Mouse (Mus musculus) liver, postnatal 0 days (tissue): Measurements from ENCODE around the gene Cdc14a.

Source experiments
- CTCF ChIP-seq: sonication (generic); IDR thresholded peaks from 2 replicates; pipeline ENCODE4 v1.5.1; 2016; ENCODE audit warnings: antibody characterized with exemption, low read depth
- EP300 ChIP-seq: IDR thresholded peaks from 2 replicates; pipeline ENCODE4 v1.6.1; 2016; ENCODE audit warnings: antibody characterized with exemption, low read depth, mild to moderate bottlenecking

DNA sequence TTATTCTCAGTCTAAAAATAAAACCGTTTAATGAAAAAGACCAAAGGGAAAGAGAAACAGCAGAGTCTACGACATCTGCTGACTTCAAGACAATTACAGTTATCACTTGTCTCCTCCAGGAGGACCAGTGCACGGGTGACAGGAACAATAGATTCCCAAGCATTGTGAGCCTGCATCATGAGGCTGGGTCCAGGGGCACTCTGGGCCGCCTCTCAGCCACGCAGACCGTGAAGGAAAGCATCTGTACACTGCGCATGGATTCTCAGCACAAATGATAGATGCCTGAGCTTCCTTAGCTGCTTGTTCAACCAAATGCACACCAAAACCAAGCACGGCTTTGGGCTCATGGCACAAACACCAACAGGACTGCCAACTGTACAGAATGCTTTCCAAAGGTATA is 146.7 kb downstream of the Cdc14a start:
- no peak for TF ChIP-seq CTCF
- no peak for TF ChIP-seq EP300
